Mouse (Mus musculus) neutrophil, adult 5-6 weeks (primary cell): ENCODE results near the gene Il34. TPM values are rescaled to one million over a fixed set of nuclear protein-coding genes. Genes with fewer than 3 reads are reported as not detected.

ENCODE experiments used
- ATAC-seq: fragments of 151-379, 151-347 bp; 2 replicates; pipeline ENCODE4 v1.8.0; 2017; ENCODE audit warnings: mild to moderate bottlenecking, moderate TSS enrichment; ENCODE audit not compliant: insufficient number of reproducible peaks, poor library complexity, low FRiP score, severe bottlenecking; ENCODE audit errors: extremely low read depth
- total RNA-seq: library from RNA; stranded (forward); fragments of 200-1000 nt; gene quantifications from 2 replicates; pipeline ENCODE4 v1.2.3, GENCODE M21; 2017

Il34 gene
- total RNA-seq, 1 experiment from 2014 or later, result not detected

GRCm38 (mm10) chr8:110750269-110750668, 55.5 kb downstream of the Il34 start:
- ATAC-seq, result no peak

- ATAC-seq, result no peak
These were observed 56.1 kb downstream of the Il34 start for GRCm38 (mm10) chr8:110749500-110750170.

GRCm38 (mm10) chr8:110746661-110747060, 59.1 kb downstream of the Il34 start:
- ATAC-seq, result no peak

- ATAC-seq, result no peak
These were observed 60.6 kb downstream of the Il34 start for GRCm38 (mm10) chr8:110745162-110745561.

- no peak for ATAC-seq
These were observed 63.3 kb downstream of the Il34 start for GRCm38 (mm10) chr8:110742452-110742818.

- no peak for ATAC-seq
These were observed 63.8 kb downstream of the Il34 start for GRCm38 (mm10) chr8:110741816-110742451.

- ATAC-seq, result no peak
These were observed 65.0 kb downstream of the Il34 start for GRCm38 (mm10) chr8:110740629-110741175.

GRCm38 (mm10) chr8:110738591-110739195, 67.0 kb downstream of the Il34 start:
- no peak for ATAC-seq

GRCm38 (mm10) chr8:110733036-110733435, 72.7 kb downstream of the Il34 start:
- no peak for ATAC-seq

- no peak for ATAC-seq
These were observed 74.3 kb downstream of the Il34 start for GRCm38 (mm10) chr8:110731346-110731859.

GRCm38 (mm10) chr8:110726893-110727292, 78.8 kb downstream of the Il34 start:
- no peak for ATAC-seq

GRCm38 (mm10) chr8:110725084-110725838, 80.5 kb downstream of the Il34 start:
- no peak for ATAC-seq

GRCm38 (mm10) chr8:110724493-110724892, 81.2 kb downstream of the Il34 start:
- no peak for ATAC-seq

GRCm38 (mm10) chr8:110722414-110723011, 83.2 kb downstream of the Il34 start:
- no peak for ATAC-seq

- ATAC-seq, result no peak
These were observed 83.9 kb downstream of the Il34 start for GRCm38 (mm10) chr8:110721606-110722413.

- no peak for ATAC-seq
These were observed 84.8 kb downstream of the Il34 start, which contains the start of gene Mtss1l for GRCm38 (mm10) chr8:110720685-110721598. Gene Mtss1l (plus strand): TSS chr8:110721476.
